Mouse (Mus musculus) left cerebral cortex, adult 8-10 months (tissue): ENCODE results near the gene Coro1b. TPM values are rescaled to one million over a fixed set of nuclear protein-coding genes. Genes with fewer than 3 reads are reported as not detected.

Experiments used
- DNase-seq, 2 experiments: peaks; one replicate each; pipeline ENCODE4 v3.0.0; 2022; ENCODE audit warnings: low spot score in 2 of 2
- total RNA-seq, 4 experiments: library from RNA; stranded (reverse); gene quantifications; 2 replicates each; pipeline ENCODE4 v1.2.4; 2022

Coro1b gene
- total RNA-seq, 4 experiments from 2014 or later, result 86.9 to 98.0 (median 92.5) TPM

GRCm38 (mm10) chr19:4184976-4185975 is 36.9 kb downstream of the Coro1b start:
- DNase-seq, result no peak

- no peak for DNase-seq
Measured at GRCm38 (mm10) chr19:4187303-4187702, 38.9 kb downstream of the Coro1b start.

- no peak for DNase-seq
Measured at GRCm38 (mm10) chr19:4189051-4189620, 40.7 kb downstream of the Coro1b start.

DNA sequence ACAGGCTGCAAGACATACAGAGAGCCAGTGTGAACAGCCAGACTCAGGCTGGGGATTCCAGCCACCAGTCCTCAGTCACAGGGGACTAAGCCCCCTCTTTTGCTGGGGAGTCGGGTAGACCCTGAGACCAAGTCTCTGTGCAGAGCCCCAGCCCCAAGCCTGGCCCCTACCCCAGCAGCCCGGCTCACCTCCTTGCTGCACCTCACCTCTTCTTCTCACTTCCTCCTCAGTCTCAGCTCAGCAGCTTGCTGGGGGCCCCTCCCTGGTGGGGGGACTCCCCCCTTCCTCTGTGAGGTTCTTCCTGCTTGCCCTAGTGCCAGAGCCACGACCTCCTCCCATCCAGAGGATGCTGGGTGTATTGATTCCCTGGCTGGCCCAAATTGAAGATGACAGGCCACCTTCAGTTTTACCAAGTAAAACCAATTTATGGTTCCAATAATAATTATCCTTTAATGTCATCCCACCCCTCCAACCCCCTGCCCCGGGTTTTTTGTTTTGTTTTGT is 42.5 kb downstream of the Coro1b start, which contains the start of gene Tbc1d10c:
Gene Tbc1d10c (minus strand): TSS at position 454 of the 504 bp plus-strand sequence.
- no peak for DNase-seq

DNA sequence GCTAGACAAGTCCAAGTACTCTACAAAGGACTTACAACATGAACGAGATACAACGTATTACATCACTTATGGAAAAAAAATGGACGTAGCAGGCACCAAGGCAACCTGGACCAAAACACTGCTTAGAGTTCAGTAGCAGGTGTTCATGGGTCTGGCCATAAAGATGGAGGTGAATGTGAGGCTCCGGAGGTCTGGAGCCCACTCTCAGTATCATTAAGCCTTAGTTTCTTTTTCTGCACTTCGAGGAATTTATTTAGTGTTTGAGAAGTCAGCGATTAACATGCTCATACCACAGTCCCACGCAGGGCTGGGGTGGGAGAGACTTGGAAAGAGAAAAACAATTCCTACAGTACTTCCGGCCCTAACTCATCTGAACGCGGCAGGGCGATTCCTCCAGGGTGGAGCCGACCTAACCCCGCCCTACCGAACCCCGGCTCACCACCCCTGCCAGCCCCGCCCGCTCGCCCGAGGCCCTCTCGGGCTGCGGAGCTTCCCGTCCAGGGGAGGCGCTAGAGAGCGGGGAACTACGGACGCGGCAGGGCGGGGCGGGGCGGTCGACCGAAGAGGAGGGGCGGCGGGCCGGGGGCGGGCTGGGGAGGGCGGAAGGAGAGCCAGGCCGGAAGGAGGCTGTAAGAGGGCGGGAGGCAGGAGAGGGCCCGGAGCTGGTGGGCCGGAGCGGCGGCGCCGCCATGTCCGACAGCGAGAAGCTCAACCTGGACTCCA is 43.3 kb downstream of the Coro1b start, which contains the start of gene Ppp1ca:
Gene Ppp1ca (plus strand): TSS at position 538 of the 723 bp plus-strand sequence.
- DNase-seq, result peak; percentile 74 to 84

- DNase-seq, result no peak
Measured at GRCm38 (mm10) chr19:4192251-4192985, 44.0 kb downstream of the Coro1b start.

DNA sequence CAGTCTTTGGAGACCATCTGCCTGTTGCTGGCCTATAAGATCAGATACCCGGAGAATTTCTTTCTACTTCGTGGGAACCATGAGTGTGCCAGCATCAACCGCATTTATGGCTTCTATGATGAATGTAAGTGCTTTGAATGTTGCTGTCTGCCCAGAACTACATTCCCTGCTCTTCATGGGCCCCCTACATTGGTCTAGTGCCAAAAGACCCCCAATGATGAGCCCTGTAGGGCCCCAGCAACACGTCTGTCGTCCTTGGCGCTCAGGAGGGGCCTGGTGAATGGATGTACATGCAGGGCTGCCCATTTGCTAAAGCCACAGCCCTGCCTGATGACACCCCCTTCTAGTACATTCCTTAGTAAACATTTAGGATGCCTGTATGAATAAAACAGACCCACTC is 44.7 kb downstream of the Coro1b start:
- no peak for DNase-seq

- DNase-seq, result no peak
Measured at GRCm38 (mm10) chr19:4194021-4194724, 45.8 kb downstream of the Coro1b start.

GRCm38 (mm10) chr19:4194776-4195650 is 46.6 kb downstream of the Coro1b start:
- DNase-seq, result no peak

DNA sequence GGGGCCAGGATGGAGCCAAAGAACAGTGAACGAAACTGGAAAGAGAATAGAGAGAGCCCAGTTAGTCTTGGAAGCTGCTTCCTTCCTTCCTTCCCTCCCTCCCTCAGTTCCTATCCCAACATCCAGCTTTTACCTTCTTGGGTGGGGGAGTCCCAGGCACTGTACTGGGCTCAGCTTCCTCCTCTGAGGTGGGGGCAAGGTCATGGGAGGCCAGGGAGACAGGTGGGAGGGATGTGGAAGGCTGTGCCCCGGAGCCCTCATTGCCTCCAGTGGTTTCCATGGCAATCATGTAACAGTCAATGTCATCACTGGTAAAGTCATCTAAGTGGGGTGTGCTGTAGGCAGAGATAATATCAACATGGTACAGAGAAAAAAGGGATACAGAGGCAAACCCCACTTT is 47.6 kb downstream of the Coro1b start:
- no peak for DNase-seq

DNA sequence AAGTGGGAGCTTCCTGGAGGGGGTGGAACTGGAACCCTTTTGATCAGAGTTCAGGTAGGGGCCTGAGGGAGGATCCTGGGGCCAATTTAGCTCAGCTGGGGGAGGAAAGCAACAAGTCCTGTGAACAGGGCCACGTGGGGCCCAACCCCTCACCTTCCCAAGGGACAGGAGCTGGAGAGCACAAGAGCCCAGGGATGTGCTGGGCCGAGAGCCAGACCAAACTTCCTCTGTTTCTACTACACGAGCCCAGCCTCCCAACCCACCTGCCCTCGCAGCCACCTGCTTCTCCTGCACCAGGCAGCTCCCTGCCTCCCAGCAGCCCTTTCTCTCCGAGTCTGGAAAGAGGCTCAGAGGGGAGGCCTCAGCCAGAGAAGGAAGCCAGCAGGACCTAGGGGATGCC is 48.1 kb downstream of the Coro1b start:
- DNase-seq, result no peak

DNA sequence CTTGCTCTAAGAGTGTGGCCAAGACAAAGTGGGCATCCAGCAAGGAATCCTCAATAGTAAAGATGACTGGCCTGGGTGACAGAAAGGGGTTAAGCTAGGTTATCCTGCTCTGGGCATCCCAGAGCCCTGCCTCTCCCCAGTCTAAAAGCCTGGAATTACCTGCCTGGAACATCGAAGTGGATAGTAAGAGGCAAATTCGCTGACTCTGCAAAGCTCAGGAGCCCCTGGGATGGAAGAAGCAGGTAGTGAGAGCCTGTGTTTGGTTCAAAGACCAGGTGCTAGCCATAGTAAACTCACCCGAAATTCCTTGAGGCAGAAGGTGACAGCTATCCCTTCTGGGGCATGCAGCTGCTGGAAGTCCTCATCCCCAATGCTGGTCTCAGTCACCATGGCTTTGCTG is 48.8 kb downstream of the Coro1b start:
- no peak for DNase-seq

- peak; percentile 86 to 97 for DNase-seq
Measured at GRCm38 (mm10) chr19:4201291-4201909, 53.0 kb downstream of the Coro1b start, which contains the start of gene Rad9a. Rad9a (minus strand) TSS chr19:4201662.

DNA sequence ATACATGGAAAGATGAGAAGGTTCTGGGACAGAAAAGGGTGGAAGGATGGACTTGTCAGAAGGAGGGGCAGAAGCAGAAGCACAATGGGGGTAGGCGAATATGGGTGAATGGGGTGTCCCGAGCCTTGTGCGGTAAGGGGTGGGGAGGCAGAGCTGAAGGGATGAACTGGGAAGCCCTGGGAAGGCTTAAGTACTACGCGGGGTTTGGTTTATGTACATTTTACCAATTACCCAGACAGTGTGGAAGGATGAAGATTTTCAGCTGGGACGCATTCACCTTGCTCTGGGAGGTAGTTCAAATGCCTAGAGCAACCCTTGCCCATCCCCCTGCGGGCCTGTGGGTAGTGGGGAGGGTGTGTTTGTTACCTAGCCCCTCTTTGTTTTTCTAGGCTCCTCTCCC is 53.7 kb downstream of the Coro1b start:
- DNase-seq, result no peak

DNA sequence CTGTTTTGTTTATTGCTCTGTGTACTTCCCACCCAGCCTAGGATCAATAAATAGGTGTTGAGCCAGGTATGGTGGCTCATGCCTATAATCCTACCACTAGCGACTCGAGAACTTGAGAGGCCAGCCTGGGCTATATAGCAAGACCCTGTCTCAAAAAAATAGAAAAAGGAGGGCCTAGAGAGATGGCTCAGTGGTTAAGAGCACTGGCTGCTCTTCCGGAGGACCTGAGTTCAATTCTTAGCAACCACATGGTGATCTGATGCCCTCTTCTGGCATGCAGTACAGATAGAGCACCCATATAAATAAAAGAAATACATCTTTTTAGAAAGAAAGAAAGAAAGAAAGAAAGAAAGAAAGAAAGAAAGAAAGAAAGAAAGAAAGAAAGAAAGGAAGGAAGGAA is 54.7 kb downstream of the Coro1b start:
- DNase-seq, result no peak
